Mouse (Mus musculus): Measurements from ENCODE around the gene Pidd1. TPM values are rescaled to one million over a fixed set of nuclear protein-coding genes. Genes with fewer than 3 reads are reported as not detected.
A peak's percentile ranks its signal among the peaks of the same experiment; 100 is the strongest.
"Not testable (repeated sequence)": the region's sequence is repeated elsewhere in the genome, so short reads cannot be mapped to it uniquely, and the experiment has no call there.

Pidd1 gene
- total RNA-seq, 2 experiments from 2014 or later, result 7.3 to 17.9 TPM

DNA sequence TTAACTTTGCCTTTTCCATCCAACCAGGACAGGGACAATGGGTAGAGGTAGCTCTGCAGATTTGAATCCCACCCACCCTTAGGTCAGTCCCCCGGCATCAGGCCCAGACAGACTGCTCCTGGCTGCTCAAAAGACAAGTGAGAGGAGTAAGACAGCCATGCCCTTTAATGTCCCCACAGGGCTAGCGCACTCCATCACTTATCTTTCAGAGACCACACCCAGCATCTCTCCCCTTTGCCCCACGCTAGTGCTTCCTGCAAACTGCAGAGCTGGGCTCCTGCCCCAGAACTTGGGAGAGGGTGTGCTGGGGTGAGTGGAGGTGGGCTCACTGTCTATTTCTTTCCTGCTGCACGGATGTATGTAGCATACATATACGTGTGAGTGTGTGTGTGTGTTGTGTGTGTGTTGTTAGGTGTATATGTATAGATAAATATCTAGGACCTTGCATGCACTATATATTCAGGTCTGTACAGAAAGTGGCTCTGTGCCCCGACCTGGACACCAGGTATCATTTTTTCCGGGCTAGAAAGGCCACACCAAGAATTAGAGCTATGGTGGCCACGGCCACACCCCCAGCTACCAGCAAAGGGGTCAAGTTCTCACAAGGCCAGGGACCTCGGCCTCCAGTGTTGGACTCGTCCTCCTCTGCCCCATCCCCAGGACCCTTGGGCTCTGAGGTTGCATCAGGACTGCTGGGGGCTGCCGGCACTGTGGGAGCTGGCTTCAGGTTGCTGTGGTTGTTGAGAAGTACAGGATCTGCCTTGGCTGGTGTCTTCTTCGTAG is 16.7 kb downstream of the Pidd1 start:
- ATAC-seq (replicated peaks; ENCODE audit: low FRiP score, poor library complexity, severe bottlenecking), result 0 out of 2 replicates have a peak, but pooled peaks have one; percentile 7

DNA sequence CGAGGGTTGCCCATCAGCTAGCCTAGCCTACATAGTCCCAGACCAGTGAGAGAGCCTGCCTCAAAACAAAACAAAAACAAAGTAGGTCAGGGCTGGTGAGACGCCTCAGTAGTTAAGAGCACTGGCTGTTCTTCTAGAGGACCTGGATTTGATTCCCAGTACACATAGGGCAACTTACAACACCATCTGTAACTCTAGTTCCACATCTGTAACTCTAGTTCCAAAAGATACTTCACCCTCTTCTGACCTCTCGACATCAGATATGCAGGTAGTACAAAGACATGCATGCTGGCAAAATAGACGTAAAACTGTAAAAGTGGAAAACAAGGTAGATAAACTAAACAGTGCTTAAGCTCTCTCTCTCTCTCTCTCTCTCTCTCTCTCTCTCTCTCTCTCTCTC is 20.0 kb downstream of the Pidd1 start:
- no peak for ATAC-seq (replicated peaks; ENCODE audit: low FRiP score, poor library complexity, severe bottlenecking)

DNA sequence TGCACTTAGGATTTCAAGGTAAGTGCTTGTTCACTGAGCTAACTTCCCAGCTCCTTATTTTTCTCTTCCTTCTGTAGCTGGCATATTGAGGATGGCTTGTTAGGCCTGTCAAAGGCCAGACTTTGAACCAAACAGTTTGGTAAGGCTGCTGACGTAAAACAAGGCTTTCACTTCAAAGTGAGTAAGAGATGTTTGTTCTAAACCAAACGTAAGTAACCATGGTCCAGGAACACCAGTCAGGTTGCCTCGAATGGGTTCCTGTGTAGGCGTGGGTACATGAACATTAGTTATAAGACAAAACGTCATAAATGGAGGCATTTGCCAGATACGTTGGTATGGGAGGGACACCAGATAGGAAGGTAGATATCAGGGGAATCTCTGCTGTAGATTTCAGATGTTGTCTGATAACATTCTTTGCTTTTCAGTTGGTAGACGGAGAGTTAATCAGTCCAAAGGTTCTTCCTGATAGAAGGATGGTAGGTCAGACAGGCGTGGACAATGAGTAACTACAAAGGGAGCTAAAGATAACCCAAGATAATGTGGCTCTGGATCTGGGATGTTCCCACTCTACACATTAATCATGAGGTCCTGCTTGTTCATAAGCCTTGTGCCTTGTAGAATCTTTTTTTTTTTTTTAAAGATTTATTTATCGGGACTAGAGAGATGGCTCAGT is 23.7 kb downstream of the Pidd1 start:
- ATAC-seq (replicated peaks; ENCODE audit: low FRiP score, poor library complexity, severe bottlenecking), result no peak

DNA sequence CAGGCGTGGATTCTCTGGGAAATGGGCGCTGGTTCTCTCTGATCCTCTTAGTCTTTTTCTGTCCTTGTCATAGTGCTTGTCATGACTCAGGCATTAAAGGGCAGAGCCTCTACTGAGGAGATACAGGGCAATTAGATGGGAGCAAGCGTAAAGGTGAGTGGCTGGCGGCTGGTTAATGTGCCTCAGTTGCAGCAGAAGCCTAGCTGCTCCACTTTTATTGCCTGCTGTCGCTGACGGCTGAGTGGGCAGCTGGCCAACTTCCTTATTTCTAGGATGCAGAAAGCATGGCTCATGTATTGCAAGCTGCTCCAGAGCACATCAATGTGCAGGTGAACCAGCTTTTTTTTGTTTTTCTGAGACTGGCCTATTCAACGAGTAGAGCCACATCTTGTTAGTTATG is 24.9 kb downstream of the Pidd1 start:
- no peak for ATAC-seq (replicated peaks; ENCODE audit: low FRiP score, poor library complexity, severe bottlenecking)

DNA sequence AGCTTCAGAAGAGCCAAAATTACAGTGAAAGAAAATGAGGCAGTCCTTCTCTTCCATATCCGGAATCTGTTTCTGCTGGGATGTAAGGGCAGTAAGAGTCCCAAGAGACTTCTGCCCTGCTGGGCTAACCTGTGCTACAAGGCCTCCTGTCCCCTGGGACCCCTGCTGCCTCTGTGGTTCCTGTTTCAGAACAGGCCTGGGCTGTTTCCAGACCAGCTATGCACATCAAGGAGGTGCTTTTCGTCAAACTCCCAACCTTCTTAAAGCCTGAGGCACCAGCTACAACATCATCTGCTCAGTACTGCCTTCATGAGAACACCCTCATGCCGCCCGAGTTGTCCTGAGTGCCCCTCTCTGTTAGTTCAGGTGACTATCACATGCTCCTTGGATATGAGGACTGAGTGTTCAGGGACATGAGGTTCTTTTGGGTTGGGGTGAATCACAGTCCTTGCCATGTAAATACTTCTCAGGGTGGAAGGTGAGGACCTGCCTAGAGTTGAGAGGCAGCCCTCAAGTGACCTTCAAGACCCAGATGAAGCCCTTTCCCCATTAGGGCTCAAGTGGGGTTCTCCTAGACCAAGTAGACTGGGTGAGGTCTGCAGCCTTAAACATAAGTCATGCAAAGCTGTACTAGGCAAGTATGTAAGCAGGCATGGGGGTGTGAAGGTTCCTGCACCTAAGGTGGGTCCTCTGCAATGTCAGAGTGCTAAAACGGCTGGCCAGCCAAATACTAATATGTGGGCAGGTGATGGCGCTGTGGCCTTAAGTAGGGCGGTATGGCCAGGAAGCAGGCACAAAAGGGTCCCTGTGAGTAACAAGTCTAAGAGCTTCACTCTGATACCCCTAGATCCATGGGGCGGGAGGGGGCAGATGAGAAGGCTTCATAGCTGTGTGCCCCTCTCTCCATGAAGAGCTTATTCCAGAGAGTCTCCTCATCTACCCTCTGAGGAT is 25.8 kb downstream of the Pidd1 start:
- no peak for ATAC-seq (replicated peaks; ENCODE audit: low FRiP score, poor library complexity, severe bottlenecking)

DNA sequence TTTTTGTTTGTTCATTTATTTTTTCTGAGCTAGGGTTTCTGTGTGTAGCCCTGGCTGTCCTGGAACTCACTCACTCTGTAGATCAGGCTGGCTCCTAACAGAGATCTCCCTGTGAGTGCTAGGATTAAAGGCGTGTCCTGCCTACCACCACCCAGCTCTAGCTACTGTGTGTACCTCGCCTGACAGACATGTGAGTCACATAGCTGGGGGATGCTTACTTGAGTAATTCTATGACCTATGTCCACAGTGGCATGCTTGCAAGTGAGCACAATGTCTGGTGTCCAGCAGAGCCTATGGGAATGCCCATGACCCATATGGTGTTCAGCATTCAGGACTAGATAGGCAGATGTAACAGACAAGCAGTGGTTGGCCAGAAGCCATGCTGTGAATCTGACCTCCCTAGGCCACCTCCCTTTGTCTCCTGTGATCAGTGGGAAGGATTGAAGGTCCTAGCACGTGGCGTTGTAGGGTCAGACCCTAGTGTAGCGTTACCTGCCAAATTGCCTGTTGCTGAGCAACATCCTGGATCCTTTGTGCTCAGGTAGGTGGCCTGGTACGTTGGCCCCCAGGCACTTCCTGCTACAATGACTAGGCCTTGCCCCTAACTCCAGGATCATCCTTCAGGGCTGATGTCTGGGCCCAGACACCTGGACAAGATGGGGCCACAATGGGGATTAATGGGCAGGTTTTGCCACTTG is 27.5 kb downstream of the Pidd1 start:
- ATAC-seq (replicated peaks; ENCODE audit: low FRiP score, poor library complexity, severe bottlenecking), result no peak

DNA sequence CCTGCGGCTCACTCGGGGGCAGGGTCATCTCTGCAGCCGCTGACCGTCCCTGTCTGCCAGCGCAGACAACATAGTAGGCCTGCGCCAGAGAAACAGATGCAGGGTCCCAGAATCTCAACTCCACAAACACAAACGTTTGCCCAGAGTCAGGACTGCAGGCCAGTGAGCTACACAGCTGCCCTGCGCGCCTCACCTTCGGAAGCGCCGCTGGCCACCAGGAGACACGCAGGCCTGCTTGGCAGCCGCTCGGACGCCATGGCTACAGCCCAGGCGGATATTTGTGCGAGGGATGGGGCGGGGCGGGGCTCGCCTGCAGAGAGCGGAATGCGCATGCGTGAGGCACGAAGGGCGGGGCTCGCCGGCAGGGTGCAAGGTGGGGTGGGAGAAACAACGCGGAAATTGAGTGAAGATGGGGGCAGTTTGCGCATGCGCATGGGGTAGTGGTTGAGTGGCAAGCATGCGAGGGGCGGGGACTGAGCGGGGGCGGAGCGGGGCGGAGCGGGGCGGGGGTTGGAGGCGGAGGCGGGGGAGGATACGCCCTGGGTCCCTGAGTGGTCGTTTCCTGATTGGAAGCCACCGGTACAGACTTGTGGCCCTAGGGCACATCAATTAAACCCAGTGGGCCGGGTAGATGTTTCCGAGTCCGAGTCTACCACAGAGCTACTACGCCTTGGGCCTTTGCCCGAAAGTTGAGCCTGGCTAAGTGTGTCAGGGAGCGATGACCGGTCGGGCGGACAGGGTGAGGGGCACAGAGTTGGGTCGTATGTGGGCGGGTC is 29.8 kb downstream of the Pidd1 start, which contains the start of gene Gatd1:
Gene Gatd1 (minus strand): TSS at position 328 of the 776 bp plus-strand sequence.
- peak; percentile 81 for ATAC-seq (replicated peaks; ENCODE audit: low FRiP score, poor library complexity, severe bottlenecking)

DNA sequence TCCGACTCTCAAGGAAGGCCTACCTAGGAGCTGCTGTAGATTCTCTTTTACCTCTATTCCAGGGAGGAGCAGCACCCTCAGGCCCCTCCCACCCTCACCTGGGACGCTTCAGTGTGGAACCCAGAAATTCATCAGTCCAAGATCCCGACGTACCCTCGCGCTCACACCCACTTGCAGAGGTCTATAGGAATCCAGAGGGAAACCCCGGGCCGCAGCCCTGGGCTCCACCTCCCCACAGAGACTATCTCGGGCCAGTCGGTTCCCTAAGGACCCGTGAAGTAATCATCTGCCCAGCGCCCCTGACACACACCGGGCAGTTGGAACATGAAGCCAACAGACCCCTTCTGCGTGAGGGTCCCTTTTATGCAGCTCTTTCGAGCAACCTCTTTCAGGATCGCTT is 30.5 kb downstream of the Pidd1 start:
- peak; percentile 9; the same call in 1 of the 2 replicates for ATAC-seq (replicated peaks; ENCODE audit: low FRiP score, poor library complexity, severe bottlenecking)

DNA sequence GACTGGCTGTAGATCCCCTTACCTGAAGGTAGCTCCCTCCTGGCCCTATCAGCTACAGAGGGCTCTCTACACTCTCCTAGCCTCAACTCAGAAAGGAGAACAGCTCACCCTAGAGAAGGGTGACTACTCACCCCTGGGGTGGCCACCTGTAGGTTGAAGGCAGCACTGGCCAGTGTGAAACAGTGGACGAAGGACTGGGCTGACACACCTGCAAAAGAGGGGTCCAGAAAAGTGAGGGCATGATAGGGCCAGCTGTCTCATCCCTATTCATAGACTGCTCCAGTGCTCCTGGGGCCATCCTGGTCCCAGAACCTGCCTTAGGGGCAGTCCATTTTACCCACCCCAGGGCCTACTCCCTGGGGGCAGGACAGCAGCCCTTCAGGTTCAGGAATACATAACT is 32.2 kb downstream of the Pidd1 start:
- ATAC-seq (replicated peaks; ENCODE audit: low FRiP score, poor library complexity, severe bottlenecking), result no peak

DNA sequence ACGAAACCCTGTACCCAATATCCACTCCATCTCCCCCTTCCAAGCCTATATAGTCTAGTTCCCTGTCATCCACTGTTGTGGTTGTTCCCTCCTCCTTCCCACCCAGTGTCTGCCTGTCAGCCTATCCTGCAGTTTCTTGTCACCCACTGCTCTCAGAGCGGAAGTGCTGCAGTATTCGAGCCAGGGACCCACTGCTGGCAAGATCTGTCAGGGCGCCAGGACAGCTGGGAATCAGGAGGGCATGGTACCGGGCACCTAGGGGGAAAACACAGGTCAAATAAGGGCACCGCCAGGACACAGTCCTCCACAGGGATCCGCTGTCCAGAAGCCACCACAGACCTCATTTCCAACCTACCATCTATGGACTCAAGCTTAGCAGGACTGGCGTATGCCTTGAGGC is 33.2 kb downstream of the Pidd1 start:
- ATAC-seq (replicated peaks; ENCODE audit: low FRiP score, poor library complexity, severe bottlenecking), result no peak

DNA sequence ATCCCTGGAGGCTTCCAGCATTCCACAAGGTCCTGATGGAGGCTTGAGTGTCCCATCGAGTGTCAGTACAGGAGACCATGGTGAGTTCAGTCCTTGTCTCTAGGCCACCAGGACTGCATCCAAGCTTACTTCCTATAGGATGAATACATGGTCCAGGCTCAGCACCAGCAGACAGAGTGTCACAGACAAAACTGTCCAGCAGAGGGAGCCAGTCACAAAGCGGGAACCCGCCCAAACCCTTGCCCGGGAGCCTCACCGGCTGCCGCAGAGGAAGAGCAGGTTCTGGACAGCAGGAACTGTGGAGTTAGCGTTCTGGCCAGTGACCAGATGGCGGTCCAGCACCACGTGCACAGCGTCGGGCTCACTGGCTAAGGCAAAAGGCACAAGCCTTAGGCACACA is 35.0 kb downstream of the Pidd1 start:
- ATAC-seq (replicated peaks; ENCODE audit: low FRiP score, poor library complexity, severe bottlenecking), result peak; percentile 83

DNA sequence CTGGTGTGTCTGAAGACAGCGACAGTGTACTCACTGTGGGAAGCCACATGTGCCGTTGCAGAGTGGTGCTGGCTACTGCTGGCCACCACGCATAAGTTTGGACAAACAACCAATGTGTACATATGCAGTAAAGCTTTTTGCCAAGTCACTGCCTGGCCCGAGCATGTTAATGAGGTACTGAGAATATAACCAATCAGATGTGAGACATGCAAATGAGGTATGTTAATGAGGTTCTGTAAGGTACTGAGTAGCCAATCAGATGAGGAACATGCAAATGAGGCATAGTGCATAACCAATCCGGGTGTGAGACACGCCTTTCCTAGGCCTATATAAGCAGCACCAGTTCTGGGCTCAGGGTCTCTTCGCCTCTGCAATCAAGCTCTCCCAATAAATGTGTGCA is 36.2 kb downstream of the Pidd1 start:
- not testable (repeated sequence) for ATAC-seq (replicated peaks; ENCODE audit: low FRiP score, poor library complexity, severe bottlenecking)

DNA sequence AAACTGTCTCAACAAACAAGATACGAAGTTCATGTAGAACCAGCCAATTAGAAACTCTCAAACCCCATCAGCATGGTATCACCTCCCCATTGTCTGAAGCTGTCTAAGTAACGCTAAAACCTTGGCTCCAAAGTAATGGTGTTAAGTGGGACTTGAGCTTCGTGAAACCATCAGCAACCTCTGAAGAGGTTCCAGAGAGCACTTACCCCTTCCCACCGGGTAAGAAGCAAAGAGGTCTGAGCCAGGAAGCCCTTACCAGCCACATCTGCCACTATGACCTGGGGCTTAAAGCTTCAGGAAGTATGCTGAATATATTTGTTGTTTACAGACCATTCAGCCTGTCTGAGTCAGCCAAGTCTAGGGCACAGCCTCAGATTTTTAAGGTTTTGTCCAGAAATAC is 38.4 kb downstream of the Pidd1 start:
- no peak for ATAC-seq (replicated peaks; ENCODE audit: low FRiP score, poor library complexity, severe bottlenecking)

DNA sequence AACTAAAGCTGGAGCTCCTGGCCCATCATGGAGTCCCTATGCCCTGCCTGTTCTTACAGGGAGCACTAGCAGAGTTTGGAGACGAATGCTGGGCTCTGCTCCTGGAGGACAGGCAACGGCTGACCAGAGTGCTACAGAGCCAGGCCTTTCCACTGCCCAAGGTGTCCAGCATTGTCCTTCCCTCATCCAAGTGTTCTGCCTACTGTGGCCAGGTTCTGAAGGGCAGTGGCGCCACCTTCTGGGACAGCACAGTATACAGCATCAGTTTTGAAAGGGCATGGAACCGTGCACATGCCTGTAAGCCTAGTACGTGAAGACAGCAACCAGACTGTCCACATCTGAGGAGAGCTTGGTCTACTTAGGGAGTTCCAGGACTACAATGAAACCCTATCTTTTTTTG is 40.5 kb downstream of the Pidd1 start:
- peak; percentile 77 for ATAC-seq (replicated peaks; ENCODE audit: low FRiP score, poor library complexity, severe bottlenecking)

DNA sequence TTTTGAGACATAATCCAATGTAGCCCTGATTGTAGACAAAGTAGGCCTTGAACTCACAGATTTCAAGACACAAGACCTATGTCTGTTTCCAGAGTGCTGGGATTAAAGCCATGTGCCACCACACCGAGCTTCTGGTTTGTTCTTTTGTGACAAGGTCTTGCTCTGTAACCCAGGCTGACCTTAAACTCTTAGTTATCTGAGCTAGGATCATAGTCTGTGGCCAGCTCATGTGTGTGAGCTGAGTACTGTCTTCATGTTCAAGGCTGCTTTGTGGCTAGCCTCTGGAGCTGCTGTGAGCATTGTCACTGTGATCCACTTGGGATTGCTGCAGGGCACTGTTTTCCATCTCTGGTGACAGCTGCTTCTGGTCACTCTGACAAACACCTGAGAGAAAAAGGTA is 48.5 kb downstream of the Pidd1 start:
- no peak for ATAC-seq (replicated peaks; ENCODE audit: low FRiP score, poor library complexity, severe bottlenecking)

DNA sequence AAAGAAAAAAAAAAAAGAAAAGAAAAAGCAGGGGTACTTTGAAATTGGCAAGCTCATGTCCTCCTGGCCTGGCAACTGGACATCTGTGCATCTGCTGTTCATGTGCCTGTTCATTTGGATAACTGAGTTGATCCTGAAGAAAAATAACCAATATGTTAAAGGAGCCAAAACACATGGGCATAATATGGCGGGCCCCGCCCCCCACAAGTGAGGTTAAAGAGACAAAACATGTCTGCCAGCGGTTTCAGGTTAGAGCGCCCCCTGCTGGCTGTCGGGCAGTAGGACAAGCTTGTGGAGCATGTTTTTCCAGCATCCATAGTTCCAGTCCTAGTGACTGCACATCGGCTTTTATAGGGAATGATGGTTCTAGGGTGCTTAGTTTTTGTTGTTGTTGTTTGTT is 49.1 kb downstream of the Pidd1 start:
- 0 out of 2 replicates have a peak, but pooled peaks have one; percentile 6 for ATAC-seq (replicated peaks; ENCODE audit: low FRiP score, poor library complexity, severe bottlenecking)

DNA sequence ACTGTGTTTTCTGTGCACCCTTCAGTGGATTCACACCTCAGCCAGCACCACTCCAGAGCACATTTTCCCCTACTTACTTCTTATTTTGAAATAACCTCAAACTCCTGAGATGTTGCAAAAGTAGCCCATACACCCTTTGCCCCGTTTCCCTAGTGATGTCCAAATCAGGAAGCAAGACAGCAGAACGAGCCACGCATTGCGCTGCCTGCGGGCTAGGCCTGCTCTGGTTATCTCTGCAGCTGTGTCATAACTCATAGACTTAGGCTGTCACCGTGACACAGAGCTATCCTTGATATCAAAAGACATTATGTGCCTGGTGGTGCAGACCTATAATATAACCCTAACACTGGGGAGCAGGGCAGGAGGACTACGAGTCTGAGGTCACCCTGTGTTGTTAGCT is 49.7 kb downstream of the Pidd1 start:
- peak; percentile 47 for ATAC-seq (replicated peaks; ENCODE audit: low FRiP score, poor library complexity, severe bottlenecking)

DNA sequence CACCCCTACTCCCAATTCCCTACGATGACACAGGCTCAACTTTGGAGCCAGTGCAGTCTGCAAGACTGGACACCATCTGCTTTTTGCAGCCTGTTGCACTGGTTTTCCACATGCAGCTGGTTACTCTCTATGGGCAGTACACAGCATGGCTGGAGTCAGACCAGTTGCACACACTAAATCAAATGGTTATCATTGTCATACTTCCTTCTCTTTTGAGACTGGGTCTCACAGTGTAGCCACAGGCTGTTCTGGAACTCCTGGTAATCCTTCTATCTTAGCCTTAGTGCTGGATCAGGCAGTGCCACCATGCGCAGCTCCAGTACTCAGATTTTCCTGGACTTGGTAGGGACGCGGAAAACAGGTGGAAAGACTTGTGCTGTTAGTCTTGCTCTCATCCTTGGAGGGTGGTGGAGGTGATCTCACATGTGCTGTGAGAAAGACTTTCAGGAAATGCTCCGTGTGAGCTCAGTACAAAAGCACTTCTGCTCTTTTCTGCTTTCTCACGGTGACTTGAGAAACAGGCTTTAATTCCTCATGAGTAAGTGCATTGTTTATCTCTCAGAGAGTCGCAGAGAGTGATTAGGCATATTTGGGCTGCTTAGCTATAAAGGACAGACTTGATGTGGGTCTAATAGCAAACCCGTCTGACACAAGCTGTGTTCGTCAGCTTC is 51.1 kb downstream of the Pidd1 start:
- ATAC-seq (replicated peaks; ENCODE audit: low FRiP score, poor library complexity, severe bottlenecking), result peak; percentile 60
